Mouse (Mus musculus): Measurements from ENCODE around the gene Prcd.

Gene Prcd

GRCm38 (mm10) chr11:116690701-116691575, 37.6 kb downstream of the Prcd start:
- DNase-seq (ENCODE audit: low spot score in 2 of 2): no peak

- no peak for DNase-seq (ENCODE audit: low spot score in 2 of 2)
Measured at GRCm38 (mm10) chr11:116693899-116694249, 40.5 kb downstream of the Prcd start.

- DNase-seq (ENCODE audit: low spot score in 2 of 2): no peak
Measured at GRCm38 (mm10) chr11:116694250-116695193, 41.2 kb downstream of the Prcd start.

- no peak for DNase-seq (ENCODE audit: low spot score in 2 of 2)
Measured at GRCm38 (mm10) chr11:116695194-116695880, 42.0 kb downstream of the Prcd start.

GRCm38 (mm10) chr11:116696426-116696825, 43.1 kb downstream of the Prcd start:
- DNase-seq (ENCODE audit: low spot score in 2 of 2): no peak

GRCm38 (mm10) chr11:116697521-116697920, 44.2 kb downstream of the Prcd start:
- no peak for DNase-seq (ENCODE audit: low spot score in 2 of 2)

GRCm38 (mm10) chr11:116701377-116701841, 48.1 kb downstream of the Prcd start:
- no peak for DNase-seq (ENCODE audit: low spot score in 2 of 2)

GRCm38 (mm10) chr11:116704336-116705035, 51.2 kb downstream of the Prcd start:
- DNase-seq (ENCODE audit: low spot score in 2 of 2): no peak

GRCm38 (mm10) chr11:116705204-116705608, 51.9 kb downstream of the Prcd start:
- no peak for DNase-seq (ENCODE audit: low spot score in 2 of 2)

- no peak for DNase-seq (ENCODE audit: low spot score in 2 of 2)
Measured at GRCm38 (mm10) chr11:116706363-116706762, 53.0 kb downstream of the Prcd start.

GRCm38 (mm10) chr11:116710171-116710570, 56.8 kb downstream of the Prcd start:
- no peak for DNase-seq (ENCODE audit: low spot score in 2 of 2)

GRCm38 (mm10) chr11:116710793-116711192, 57.5 kb downstream of the Prcd start:
- no peak for DNase-seq (ENCODE audit: low spot score in 2 of 2)

GRCm38 (mm10) chr11:116714052-116714451, 60.7 kb downstream of the Prcd start:
- no peak for DNase-seq (ENCODE audit: low spot score in 2 of 2)
